ENCODE assay signal across 15 mouse cellular contexts in genomic region chr10:17878002-17878919, GRCm38 (mm10).
DNase-seq lines count a peak whose midpoint lies in the region; ATAC-seq and TF ChIP-seq lines count a peak whose summit lies in the region.
"Had no signal": no experiment of that assay in that cellular context is flagged by ENCODE, and none has a peak within 500 bp of the region (broad histone marks: within the 10 kb centered on the region; RNA-seq: fewer than 3 reads in every experiment).

No protein-coding gene starts in this region.

- no peak for DNase-seq in stomach, postnatal 0 days (ENCODE audit: low spot score)
- no peak for DNase-seq in lung, postnatal 4 days
- DNase-seq in layer of hippocampus, postnatal 14 days (ENCODE audit: low spot score in 2 of 2), result no peak
- DNase-seq: adrenal gland, adult 8-10 months; cerebellum, adult 2 months; gastrocnemius, adult 2 months; kidney, postnatal 36 days had no signal

- no peaks in the 10 kb centered on the region for H3K27me3 ChIP-seq in forebrain, embryonic 12.5 days
- H3K27me3 ChIP-seq in forebrain, embryonic 13.5 days, result no peaks in the 10 kb centered on the region
- no peaks in the 10 kb centered on the region for H3K27me3 ChIP-seq in kidney, embryonic 16.5 days (ENCODE audit: insufficient read depth, low read length)
- no peaks in the 10 kb centered on the region for H3K27me3 ChIP-seq in kidney, embryonic 14.5 days (ENCODE audit: control insufficient read depth, insufficient read depth, low read length)
- no peaks in the 10 kb centered on the region for H3K27me3 ChIP-seq in stomach, embryonic 14.5 days (ENCODE audit: control insufficient read depth, insufficient read depth, low read length)
- no peaks in the 10 kb centered on the region for H3K27me3 ChIP-seq in stomach, postnatal 0 days (ENCODE audit: control insufficient read depth, insufficient read depth, low read length)
- H3K27me3 ChIP-seq: liver, embryonic 12.5 days; megakaryocyte, embryonic 14.5 days had no signal

- no peak overlapping the region for H3K4me3 ChIP-seq in forebrain, embryonic 12.5 days (replicated peaks)
- H3K4me3 ChIP-seq in forebrain, embryonic 13.5 days, result no peak overlapping the region
- H3K4me3 ChIP-seq in kidney, embryonic 16.5 days (ENCODE audit: low read length), result no peak overlapping the region
- no peak overlapping the region for H3K4me3 ChIP-seq in kidney, embryonic 14.5 days (ENCODE audit: low read length)
- H3K4me3 ChIP-seq in stomach, embryonic 14.5 days (ENCODE audit: low read depth, low read length), result no peak overlapping the region
- no peak overlapping the region for H3K4me3 ChIP-seq in stomach, postnatal 0 days (ENCODE audit: low read depth, low read length)
- H3K4me3 ChIP-seq: gastrocnemius, adult 2 months; liver, embryonic 12.5 days; megakaryocyte, embryonic 14.5 days had no signal

- 59% methylated on average over 8 of the region's 8 CpGs for WGBS in forebrain, embryonic 12.5 days
- 46% methylated on average over 8 of the region's 8 CpGs for WGBS in forebrain, embryonic 13.5 days
- 47% methylated on average over 8 of the region's 8 CpGs for WGBS in kidney, embryonic 16.5 days
- 39% methylated on average over 8 of the region's 8 CpGs for WGBS in kidney, embryonic 14.5 days
- WGBS in stomach, embryonic 14.5 days, result 40% methylated on average over 8 of the region's 8 CpGs
- WGBS in stomach, postnatal 0 days, result 67% methylated on average over 8 of the region's 8 CpGs

- 0 out of 2 replicates have a peak, but pooled peaks have one; percentile 23 for ATAC-seq in forebrain, embryonic 12.5 days (ENCODE audit: low FRiP score)
- no peak for ATAC-seq in forebrain, embryonic 13.5 days
- peak; percentile 71 for ATAC-seq in kidney, embryonic 16.5 days (ENCODE audit: low FRiP score, low TSS enrichment)
- ATAC-seq in kidney, embryonic 14.5 days (ENCODE audit: low FRiP score, low TSS enrichment), result no peak
- 0 out of 2 replicates have a peak, but pooled peaks have one; percentile 37 for ATAC-seq in stomach, embryonic 14.5 days (ENCODE audit: insufficient number of reproducible peaks, insufficient read depth, low FRiP score, low read depth)
- ATAC-seq in stomach, postnatal 0 days (ENCODE audit: low FRiP score, low TSS enrichment), result no peak
- ATAC-seq: liver, embryonic 12.5 days had no signal

- H3K36me3 ChIP-seq in forebrain, embryonic 12.5 days (replicated peaks), result no peaks in the 10 kb centered on the region
- no peaks in the 10 kb centered on the region for H3K36me3 ChIP-seq in forebrain, embryonic 13.5 days (ENCODE audit: poor library complexity, severe bottlenecking)
- no peaks in the 10 kb centered on the region for H3K36me3 ChIP-seq in kidney, embryonic 16.5 days (ENCODE audit: insufficient read depth, low read length)
- H3K36me3 ChIP-seq in kidney, embryonic 14.5 days (ENCODE audit: control insufficient read depth, insufficient read depth, low read length), result no peaks in the 10 kb centered on the region
- H3K36me3 ChIP-seq in stomach, embryonic 14.5 days (ENCODE audit: control insufficient read depth, insufficient read depth, low read length), result no peaks in the 10 kb centered on the region
- no peaks in the 10 kb centered on the region for H3K36me3 ChIP-seq in stomach, postnatal 0 days (ENCODE audit: control insufficient read depth, insufficient read depth, low read length)
- H3K36me3 ChIP-seq: G1E; liver, embryonic 12.5 days had no signal

- no peak for TF ChIP-seq EP300 in stomach, postnatal 0 days (optimal IDR thresholded peaks at IDR 0.05)

- TF ChIP-seq CTCF in stomach, postnatal 0 days (IDR thresholded peaks at IDR 0.05; ENCODE audit: low read depth), result no peak

- no peak overlapping the region for H3K9ac ChIP-seq in forebrain, embryonic 12.5 days
- no peak overlapping the region for H3K9ac ChIP-seq in forebrain, embryonic 13.5 days
- no peak overlapping the region for H3K9ac ChIP-seq in kidney, embryonic 16.5 days (replicated peaks; ENCODE audit: low read length)
- H3K9ac ChIP-seq in kidney, embryonic 14.5 days (ENCODE audit: low read depth, low read length), result no peak overlapping the region
- no peak overlapping the region for H3K9ac ChIP-seq in stomach, embryonic 14.5 days (replicated peaks; ENCODE audit: low read depth, low read length)
- H3K9ac ChIP-seq in stomach, postnatal 0 days (ENCODE audit: low read length), result no peak overlapping the region
- H3K9ac ChIP-seq: liver, embryonic 12.5 days had no signal

- peaks cover 4% of the 10 kb centered on the region; the same call in 1 of the 2 replicates for H3K4me1 ChIP-seq in forebrain, embryonic 12.5 days
- no peaks in the 10 kb centered on the region for H3K4me1 ChIP-seq in forebrain, embryonic 13.5 days
- no peaks in the 10 kb centered on the region for H3K4me1 ChIP-seq in kidney, embryonic 16.5 days (ENCODE audit: insufficient read depth, low read length)
- H3K4me1 ChIP-seq in kidney, embryonic 14.5 days (ENCODE audit: control insufficient read depth, insufficient read depth, low read length), result no peaks in the 10 kb centered on the region
- H3K4me1 ChIP-seq in stomach, embryonic 14.5 days (ENCODE audit: control insufficient read depth, insufficient read depth, low read length), result 0 out of 2 replicates have a peak, but pooled peaks cover 3% of the 10 kb centered on the region
- H3K4me1 ChIP-seq in stomach, postnatal 0 days (replicated peaks; ENCODE audit: control insufficient read depth, insufficient read depth), result no peaks in the 10 kb centered on the region
- H3K4me1 ChIP-seq: liver, embryonic 12.5 days; megakaryocyte, embryonic 14.5 days had no signal

- H3K27ac ChIP-seq in forebrain, embryonic 12.5 days, result no peak overlapping the region
- H3K27ac ChIP-seq in forebrain, embryonic 13.5 days, result no peak overlapping the region
- H3K27ac ChIP-seq in kidney, embryonic 16.5 days (ENCODE audit: low read length), result no peak overlapping the region
- H3K27ac ChIP-seq in kidney, embryonic 14.5 days (ENCODE audit: low read depth, low read length), result no peak overlapping the region
- no peak overlapping the region for H3K27ac ChIP-seq in stomach, embryonic 14.5 days (ENCODE audit: low read length)
- H3K27ac ChIP-seq in stomach, postnatal 0 days (replicated peaks), result no peak overlapping the region
- H3K27ac ChIP-seq: gastrocnemius, adult 2 months; liver, embryonic 12.5 days had no signal

- H3K9me3 ChIP-seq in forebrain, embryonic 12.5 days, result no peaks in the 10 kb centered on the region
- no peaks in the 10 kb centered on the region for H3K9me3 ChIP-seq in forebrain, embryonic 13.5 days (replicated peaks)
- H3K9me3 ChIP-seq in kidney, embryonic 16.5 days (ENCODE audit: low read length), result no peaks in the 10 kb centered on the region
- no peaks in the 10 kb centered on the region for H3K9me3 ChIP-seq in kidney, embryonic 14.5 days (ENCODE audit: control insufficient read depth, low read length)
- H3K9me3 ChIP-seq in stomach, embryonic 14.5 days (ENCODE audit: control insufficient read depth, low read depth, low read length), result no peaks in the 10 kb centered on the region
- no peaks in the 10 kb centered on the region for H3K9me3 ChIP-seq in stomach, postnatal 0 days (ENCODE audit: control insufficient read depth, low read length)
- H3K9me3 ChIP-seq: G1E; liver, embryonic 12.5 days; megakaryocyte, embryonic 14.5 days had no signal

- no peak overlapping the region for H3K4me2 ChIP-seq in forebrain, embryonic 12.5 days
- H3K4me2 ChIP-seq in forebrain, embryonic 13.5 days, result no peak overlapping the region
- H3K4me2 ChIP-seq in kidney, embryonic 16.5 days (replicated peaks; ENCODE audit: low read depth, low read length), result no peak overlapping the region
- H3K4me2 ChIP-seq in kidney, embryonic 14.5 days (replicated peaks; ENCODE audit: low read depth, low read length), result no peak overlapping the region
- no peak overlapping the region for H3K4me2 ChIP-seq in stomach, embryonic 14.5 days (replicated peaks; ENCODE audit: low read depth, low read length)
- H3K4me2 ChIP-seq in stomach, postnatal 0 days (replicated peaks; ENCODE audit: low read depth), result no peak overlapping the region
- H3K4me2 ChIP-seq: liver, embryonic 12.5 days had no signal

Comparison
In these comparisons a context has a peak if more than half of its experiments do, and no peak if none do; other contexts are left out.
1. ATAC-seq: peak in forebrain, embryonic 12.5 days (single experiment), kidney, embryonic 16.5 days (single experiment) and stomach, embryonic 14.5 days (single experiment); none in forebrain, embryonic 13.5 days (single experiment), kidney, embryonic 14.5 days (single experiment) and stomach, postnatal 0 days (single experiment).